Mouse (Mus musculus) CH12.LX (cell line): ENCODE data around the gene Gm49396. TPM values are rescaled to one million over a fixed set of nuclear protein-coding genes. Genes with fewer than 3 reads are reported as not detected.

Source experiments
- DNase-seq: peaks from one replicate; pipeline ENCODE4 v3.0.0-alpha.2; 2013; ENCODE audit errors: extremely low read depth
- H3K27ac ChIP-seq: 2 replicates; pipeline ENCODE4 v1.5.1; 2012; ENCODE audit warnings: low read depth, mild to moderate bottlenecking, control low read depth, moderate library complexity; ENCODE audit not compliant: insufficient read depth
- H3K27me3 ChIP-seq: replicated peaks from 2 replicates; pipeline ENCODE3; 2012; ENCODE audit warnings: inconsistent platforms
- H3K36me3 ChIP-seq, 2 experiments: replicated peaks in 1 of 2; 2 replicates each; pipeline versions ENCODE3 to v1.6.1; 2012; ENCODE audit warnings: inconsistent platforms in 1 of 2, low read length in 1 of 2, mild to moderate bottlenecking in 1 of 2, mixed read lengths in 1 of 2, moderate library complexity in 1 of 2; ENCODE audit not compliant: control insufficient read depth in 1 of 2, insufficient read depth in 1 of 2
- H3K4me1 ChIP-seq, 2 experiments: 2 replicates each; pipeline ENCODE4 v1.6.1; 2012; ENCODE audit warnings: inconsistent platforms in 1 of 2, moderate library complexity in 1 of 2; ENCODE audit not compliant: insufficient read depth in 2 of 2, control insufficient read depth in 1 of 2
- H3K4me2 ChIP-seq: 2 replicates; pipeline ENCODE4 v1.6.1; 2012; ENCODE audit warnings: low read depth, mild to moderate bottlenecking, control low read depth; ENCODE audit not compliant: poor library complexity, insufficient read depth, severe bottlenecking
- H3K4me3 ChIP-seq, 3 experiments: fragments of 150-350 bp in 1 of 3; sonication (generic) in 1 of 3; replicated peaks in 1 of 3; 2 replicates each; pipeline versions ENCODE3 to v1.5.1; 2011 to 2012; ENCODE audit warnings: low read depth in 2 of 3, low read length in 2 of 3, mild to moderate bottlenecking in 2 of 3, moderate library complexity in 2 of 3, control low read depth in 1 of 3, improper control_type of control experiment in 1 of 3, inconsistent platforms in 1 of 3, mixed read lengths in 1 of 3; ENCODE audit not compliant: poor library complexity in 1 of 3
- H3K79me2 ChIP-seq: replicated peaks from 2 replicates; pipeline ENCODE4 v1.6.1; 2012; ENCODE audit warnings: mild to moderate bottlenecking, moderate library complexity; ENCODE audit not compliant: control insufficient read depth, poor library complexity, insufficient read depth, severe bottlenecking; ENCODE audit errors: extremely low read depth
- H3K9ac ChIP-seq: 2 replicates; pipeline ENCODE4 v1.6.1; 2012; ENCODE audit warnings: low read depth, mild to moderate bottlenecking, control low read depth, moderate library complexity; ENCODE audit not compliant: insufficient read depth
- H3K9me3 ChIP-seq: replicated peaks from 2 replicates; pipeline ENCODE3; 2012; ENCODE audit warnings: low read length, inconsistent platforms, mixed read lengths
- CHD1 ChIP-seq: IDR thresholded peaks from 2 replicates; pipeline ENCODE4 v1.6.1; 2012; ENCODE audit warnings: low read depth, low read length, improper control_type of control experiment, inconsistent platforms
- CHD2 ChIP-seq: IDR thresholded peaks from 2 replicates; pipeline ENCODE4 v1.6.1; 2011; ENCODE audit warnings: low read length, improper control_type of control experiment
- ELF1 ChIP-seq: IDR thresholded peaks from 2 replicates; pipeline ENCODE4 v1.6.1; 2014; ENCODE audit warnings: low read depth, mild to moderate bottlenecking, inconsistent platforms, low read length, improper control_type of control experiment
- EP300 ChIP-seq: IDR thresholded peaks from 2 replicates; pipeline ENCODE4 v1.6.1; 2011; ENCODE audit warnings: low read length, improper control_type of control experiment
- ETS1 ChIP-seq: conservative IDR thresholded peaks from 2 replicates; pipeline ENCODE4 v1.6.1; 2012; ENCODE audit warnings: low read depth, mild to moderate bottlenecking, inconsistent platforms, low read length, improper control_type of control experiment, moderate library complexity
- HCFC1 ChIP-seq: IDR thresholded peaks from 2 replicates; pipeline ENCODE4 v1.6.1; 2012; ENCODE audit warnings: low read depth, mild to moderate bottlenecking, inconsistent platforms, low read length, improper control_type of control experiment
- IRF4 ChIP-seq: IDR thresholded peaks from 2 replicates; pipeline ENCODE4 v1.6.1; 2014; ENCODE audit warnings: low read depth, mild to moderate bottlenecking, inconsistent platforms, low read length, improper control_type of control experiment
- JUN ChIP-seq: IDR thresholded peaks from 2 replicates; pipeline ENCODE4 v1.6.1; 2011; ENCODE audit warnings: low read depth, mild to moderate bottlenecking, low read length, improper control_type of control experiment, moderate library complexity; ENCODE audit not compliant: insufficient read depth
- MAFK ChIP-seq: IDR thresholded peaks from 2 replicates; pipeline ENCODE4 v1.6.1; 2011; ENCODE audit warnings: low read length, improper control_type of control experiment; ENCODE audit not compliant: insufficient replicate concordance
- MAX ChIP-seq: IDR thresholded peaks from 2 replicates; pipeline ENCODE4 v1.6.1; 2011; ENCODE audit warnings: low read length, improper control_type of control experiment
- MXI1 ChIP-seq: IDR thresholded peaks from 2 replicates; pipeline ENCODE4 v1.6.1; 2011; ENCODE audit warnings: mild to moderate bottlenecking, low read depth, low read length, improper control_type of control experiment
- NELFE ChIP-seq: IDR thresholded peaks from 2 replicates; pipeline ENCODE4 v1.6.1; 2011; ENCODE audit warnings: low read depth, low read length, improper control_type of control experiment
- NRF1 ChIP-seq: IDR thresholded peaks from 2 replicates; pipeline ENCODE4 v1.6.1; 2014; ENCODE audit warnings: low read depth, mild to moderate bottlenecking, inconsistent platforms, low read length, improper control_type of control experiment, moderate library complexity
- POLR2A ChIP-seq: IDR thresholded peaks from 2 replicates; pipeline ENCODE4 v1.6.1; 2011; ENCODE audit warnings: low read depth, mild to moderate bottlenecking, improper control_type of control experiment, low read length
- RAD21 ChIP-seq: IDR thresholded peaks from 2 replicates; pipeline ENCODE4 v1.6.1; 2011; ENCODE audit warnings: low read depth, mild to moderate bottlenecking, low read length, improper control_type of control experiment, moderate library complexity
- SMC3 ChIP-seq: IDR thresholded peaks from 2 replicates; pipeline ENCODE4 v1.6.1; 2011; ENCODE audit warnings: low read depth, low read length, improper control_type of control experiment
- TCF12 ChIP-seq: IDR thresholded peaks from 2 replicates; pipeline ENCODE4 v1.6.1; 2014; ENCODE audit warnings: low read depth, mild to moderate bottlenecking, inconsistent platforms, low read length, improper control_type of control experiment
- USF2 ChIP-seq: conservative IDR thresholded peaks from 2 replicates; pipeline ENCODE4 v1.6.1; 2011; ENCODE audit warnings: low read depth, low read length, improper control_type of control experiment
- ZC3H11A ChIP-seq: IDR thresholded peaks from 2 replicates; pipeline ENCODE4 v1.6.1; 2012; ENCODE audit warnings: low read depth, mild to moderate bottlenecking, inconsistent platforms, low read length, improper control_type of control experiment
- ZMIZ1 ChIP-seq: IDR thresholded peaks from 2 replicates; pipeline ENCODE4 v1.6.1; 2012; ENCODE audit warnings: low read depth, mild to moderate bottlenecking, inconsistent platforms, low read length, improper control_type of control experiment
- dilution Hi-C: fragments of 300-500 bp; cut with MboI; formaldehyde crosslinking; loops from 2 replicates; pipeline ENCODE4 v1.14.3; 2020; ENCODE audit warnings: low sequenced_read_pairs; ENCODE audit not compliant: extremely low pct_unique_long_range_greater_than_20kb, extremely low pct_ligation_motif_present
- in situ Hi-C: fragments of 300-500 bp; cut with MboI; formaldehyde crosslinking; loops from 3 replicates; pipeline ENCODE4 v1.14.3; 2019; ENCODE audit warnings: low sequenced_read_pairs, low pct_ligation_motif_present, low pct_unique_long_range_greater_than_20kb, mixed read lengths
- polyA plus RNA-seq: library from polyadenylated mRNA; unstranded; fragments of >175 nt; gene quantifications from 2 replicates; pipeline ENCODE4 v1.2.1, GENCODE M21; 2012; ENCODE audit warnings: low read depth; ENCODE audit not compliant: insufficient read length
- total RNA-seq, 2 experiments: library from RNA; depleted of rRNA; stranded (reverse); fragments of 300-350 nt in 1 of 2; fragments of >200 nt in 1 of 2; gene quantifications; 2 replicates each; pipeline ENCODE4 v1.2.3; 2012 to 2014

Gm49396 gene
- total and polyA plus RNA-seq, 3 experiments = 1.9 to 3.3 (median 2.7) TPM

- H3K9me3 ChIP-seq = no peaks in the 10 kb centered on the region
- no peak overlapping the region for H3K27ac ChIP-seq
- H3K4me3 ChIP-seq = no peak overlapping the region
- H3K79me2 ChIP-seq = no peaks in the 10 kb centered on the region
- no peak overlapping the region for H3K4me2 ChIP-seq
- H3K4me1 ChIP-seq = no peaks in the 10 kb centered on the region
- no peak overlapping the region for H3K9ac ChIP-seq
- dilution Hi-C loops = no loop called here
- no peak for TF ChIP-seq MAX
- TF ChIP-seq ELF1 = no peak
- TF ChIP-seq MXI1 = no peak
- TF ChIP-seq ZMIZ1 = no peak
- TF ChIP-seq MAFK = no peak
- TF ChIP-seq ZC3H11A = no peak
- TF ChIP-seq JUN = no peak
- no peak for TF ChIP-seq CHD2
- TF ChIP-seq HCFC1 = no peak
- no peak for TF ChIP-seq ETS1
- no peak for TF ChIP-seq EP300
- no peak for TF ChIP-seq POLR2A
- TF ChIP-seq RAD21 = no peak
- no peak for TF ChIP-seq SMC3
- TF ChIP-seq TCF12 = no peak
- no peak for TF ChIP-seq CHD1
- no peak for TF ChIP-seq NRF1
- TF ChIP-seq, all 38 proteins: peak for 0
- no peaks in the 10 kb centered on the region for H3K27me3 ChIP-seq
- in situ Hi-C loops = no loop called here
- H3K36me3 ChIP-seq = peaks cover 98% of the 10 kb centered on the region in 2 experiments
- no peak for DNase-seq
These were observed 16.8 kb downstream of the Gm49396 start for GRCm38 (mm10) chr7:30579950-30580349.

GRCm38 (mm10) chr7:30581547-30581946 is 18.4 kb downstream of the Gm49396 start:
- in situ Hi-C loops (no loop called here), dilution Hi-C loops (no loop called here)
- no peak for TF ChIP-seq ZMIZ1
- TF ChIP-seq USF2 = no peak
- TF ChIP-seq CHD2 = no peak
- TF ChIP-seq ETS1 = no peak
- TF ChIP-seq IRF4 = no peak
- no peak for TF ChIP-seq NELFE
- DNase-seq = no peak
- no peak overlapping the region for H3K4me2 ChIP-seq
- H3K36me3 ChIP-seq = peaks cover 98% of the 10 kb centered on the region in 2 experiments
- H3K9me3 ChIP-seq = no peaks in the 10 kb centered on the region
- H3K27ac ChIP-seq = no peak overlapping the region
- H3K27me3 ChIP-seq = no peaks in the 10 kb centered on the region
- no peak overlapping the region for H3K9ac ChIP-seq
- peaks cover under 1 to 4% of the 10 kb centered on the region in 2 experiments; a peak in 2 of 4 replicates for H3K4me1 ChIP-seq
- H3K79me2 ChIP-seq = peaks cover 7% of the 10 kb centered on the region
- no peak overlapping the region for H3K4me3 ChIP-seq
